Mouse (Mus musculus) spleen, adult 2 months (tissue): ENCODE data around the gene Kcnk5. TPM values are rescaled to one million over a fixed set of nuclear protein-coding genes. Genes with fewer than 3 reads are reported as not detected.

Source experiments
- DNase-seq, 2 experiments: peaks; one replicate each; pipeline versions ENCODE4 v3.0.0 to v3.0.0-alpha.2; 2012 to 2021; ENCODE audit warnings: low spot score in 2 of 2, low read depth in 1 of 2
- H3K27ac ChIP-seq: fragments of 200-500 bp; 2 replicates; pipeline ENCODE4 v1.5.1; 2012; ENCODE audit warnings: low read length, inconsistent platforms; ENCODE audit not compliant: insufficient read depth
- H3K27me3 ChIP-seq: fragments of 200-500 bp; 2 replicates; pipeline ENCODE4 v1.6.1; 2012; ENCODE audit warnings: mild to moderate bottlenecking, moderate library complexity, low read length, inconsistent platforms; ENCODE audit not compliant: control insufficient read depth, insufficient read depth
- H3K36me3 ChIP-seq: fragments of 200-500 bp; 2 replicates; pipeline ENCODE4 v1.6.1; 2012; ENCODE audit warnings: mild to moderate bottlenecking, low read length, inconsistent platforms; ENCODE audit not compliant: control insufficient read depth, insufficient read depth
- H3K4me1 ChIP-seq: fragments of 200-500 bp; 2 replicates; pipeline ENCODE4 v1.6.1; 2011; ENCODE audit warnings: inconsistent platforms; ENCODE audit not compliant: control insufficient read depth, insufficient read depth, insufficient read length
- H3K4me3 ChIP-seq: fragments of 200-500 bp; 2 replicates; pipeline ENCODE4 v1.5.1; 2011; ENCODE audit warnings: mild to moderate bottlenecking, inconsistent platforms; ENCODE audit not compliant: insufficient read depth, insufficient read length; ENCODE audit errors: extremely low read depth
- CTCF ChIP-seq: fragments of 200-500 bp; IDR thresholded peaks from 2 replicates; pipeline ENCODE4 v1.5.1; 2011; ENCODE audit warnings: mild to moderate bottlenecking, inconsistent platforms; ENCODE audit not compliant: insufficient read depth, insufficient read length, insufficient replicate concordance; ENCODE audit errors: extremely low read depth
- POLR2A ChIP-seq: fragments of 200-500 bp; IDR thresholded peaks from 2 replicates; pipeline ENCODE4 v1.6.1; 2011; ENCODE audit warnings: low read depth, low read length, inconsistent platforms
- WGBS: fragments of 180-500 bp; shearing (Covaris S2); methylation state at CpG from one replicate; pipeline ENCODE4 v1.1.7; 2018; 5-methylcytosine and 5-hydroxymethylcytosine counted together
- polyA plus RNA-seq: library from polyadenylated mRNA; depleted of rRNA; stranded (reverse); fragments of >200 nt; gene quantifications from 2 replicates; pipeline ENCODE4 v1.2.3, GENCODE M21; 2012

Kcnk5 gene
- polyA plus RNA-seq, 1 experiment, result 7.8 TPM

- TF ChIP-seq CTCF, result no peak
- no peak for TF ChIP-seq POLR2A
- no peaks in the 10 kb centered on the region; the same call in 1 of the 2 replicates for H3K4me1 ChIP-seq
- peaks cover 4% of the 10 kb centered on the region; the same call in 1 of the 2 replicates for H3K36me3 ChIP-seq
- WGBS, result 83% methylated on average over 22 of the region's 22 CpGs
- no peak for DNase-seq
- H3K27me3 ChIP-seq, result no peaks in the 10 kb centered on the region
- H3K27ac ChIP-seq, result no peak overlapping the region
- H3K4me3 ChIP-seq, result no peak overlapping the region
Measured at GRCm38 (mm10) chr14:20149127-20150080, 32.2 kb downstream of the Kcnk5 start.

GRCm38 (mm10) chr14:20148514-20148913, 33.1 kb downstream of the Kcnk5 start:
- Histone ChIP-seq H3K4me1 (no peaks in the 10 kb centered on the region; the same call in 1 of the 2 replicates), H3K27ac (no peak overlapping the region), H3K27me3 (no peaks in the 10 kb centered on the region), H3K36me3 (peaks cover 4% of the 10 kb centered on the region; the same call in 1 of the 2 replicates), H3K4me3 (no peak overlapping the region)
- TF ChIP-seq CTCF, result no peak
- no peak for TF ChIP-seq POLR2A
- DNase-seq, result no peak
- 96% methylated on average over 11 of the region's 11 CpGs for WGBS

- no peak overlapping the region for H3K27ac ChIP-seq
- WGBS, result 96% methylated on average over 7 of the region's 7 CpGs
- no peaks in the 10 kb centered on the region for H3K27me3 ChIP-seq
- peaks cover 4% of the 10 kb centered on the region; the same call in 1 of the 2 replicates for H3K36me3 ChIP-seq
- DNase-seq, result no peak
- no peak for TF ChIP-seq CTCF
- no peak for TF ChIP-seq POLR2A
- no peaks in the 10 kb centered on the region; the same call in 1 of the 2 replicates for H3K4me1 ChIP-seq
- no peak overlapping the region for H3K4me3 ChIP-seq
Measured at GRCm38 (mm10) chr14:20147854-20148253, 33.8 kb downstream of the Kcnk5 start.

GRCm38 (mm10) chr14:20144093-20144492, 37.5 kb downstream of the Kcnk5 start:
- H3K4me1 ChIP-seq, result no peaks in the 10 kb centered on the region
- TF ChIP-seq CTCF (no peak), POLR2A (no peak)
- no peak overlapping the region for H3K4me3 ChIP-seq
- DNase-seq, result no peak
- H3K27me3 ChIP-seq, result no peaks in the 10 kb centered on the region
- peaks cover 12% of the 10 kb centered on the region for H3K36me3 ChIP-seq
- WGBS, result 95% methylated on average over 4 of the region's 4 CpGs
- no peak overlapping the region for H3K27ac ChIP-seq

GRCm38 (mm10) chr14:20138484-20139355, 42.9 kb downstream of the Kcnk5 start, which contains the start of gene Saysd1:
Saysd1 (minus strand) TSS chr14:20138534.
- TF ChIP-seq CTCF, result no peak
- no peak for TF ChIP-seq POLR2A
- 89% methylated on average over 16 of the region's 16 CpGs for WGBS

GRCm38 (mm10) chr14:20134965-20135671, 46.5 kb downstream of the Kcnk5 start:
- 91% methylated on average over 10 of the region's 10 CpGs for WGBS
- no peaks in the 10 kb centered on the region for H3K4me1 ChIP-seq
- no peak overlapping the region for H3K4me3 ChIP-seq
- no peaks in the 10 kb centered on the region for H3K36me3 ChIP-seq
- H3K27me3 ChIP-seq, result no peaks in the 10 kb centered on the region
- no peak for DNase-seq
- no peak for TF ChIP-seq CTCF
- TF ChIP-seq POLR2A, result no peak
- H3K27ac ChIP-seq, result no peak overlapping the region

More at GRCm38 (mm10) chr14:20138484-20139355, 42.9 kb downstream of the Kcnk5 start, which contains the start of gene Saysd1:
- Histone ChIP-seq H3K36me3 (peaks cover 9% of the 10 kb centered on the region), H3K4me3 (no peak within 1 kb of the TSS), H3K27ac (no peak within 1 kb of the TSS), H3K27me3 (no peaks in the 10 kb centered on the region), H3K4me1 (no peaks in the 10 kb centered on the region)
- DNase-seq, result no peak
